Mouse (Mus musculus): ENCODE data around the gene Ifitm10.

- TF ChIP-seq CTCF (conservative IDR thresholded peaks at IDR 0.05 in 1 of 2, IDR thresholded peaks at IDR 0.05 in 1 of 2; ENCODE audit: low read depth in 2 of 2, low read length in 2 of 2) = no peak
- no peak for TF ChIP-seq EP300 (IDR thresholded peaks at IDR 0.05; ENCODE audit: low read length)
- TF ChIP-seq RAD21 (IDR thresholded peaks at IDR 0.05; ENCODE audit: low read depth, low read length) = no peak
- no peak for TF ChIP-seq MAZ (IDR thresholded peaks at IDR 0.05; ENCODE audit: low read depth, low read length)
- no peak for TF ChIP-seq USF1 (IDR thresholded peaks at IDR 0.05; ENCODE audit: low read depth, low read length)
- TF ChIP-seq POLR2A (IDR thresholded peaks at IDR 0.05; ENCODE audit: low read depth, low read length) = no peak
Measured at GRCm38 (mm10) chr7:142389961-142390650, 16.6 kb upstream of the Ifitm10 start.
